ENCODE assay signal across 10 mouse cellular contexts in the genomic region with DNA sequence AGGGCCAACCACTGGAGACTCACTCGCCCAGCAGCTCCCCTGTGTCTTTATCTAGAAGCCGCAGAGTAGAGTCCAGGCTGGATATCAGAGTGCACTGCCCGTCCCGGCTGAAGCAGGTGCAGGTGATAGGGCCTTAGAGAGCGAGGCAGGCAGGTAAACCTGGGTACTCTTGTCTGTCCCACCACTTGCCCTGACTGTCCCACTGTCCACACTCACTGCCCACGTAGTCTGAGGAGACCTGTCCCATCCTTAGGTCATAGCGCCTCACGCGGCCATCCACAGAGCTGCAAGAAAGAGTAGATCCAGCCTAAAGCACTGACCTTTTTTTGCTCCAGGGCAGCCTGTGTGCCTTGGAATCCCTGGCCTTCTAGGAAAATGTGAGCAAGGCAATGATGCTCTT. TPM values are rescaled to one million over a fixed set of nuclear protein-coding genes. Genes with fewer than 3 reads are reported as not detected.
A peak's percentile ranks its signal among the peaks of the same experiment; 100 is the strongest.
DNase-seq lines count a peak whose midpoint lies in the region; ATAC-seq and TF ChIP-seq lines count a peak whose summit lies in the region.
"Had no signal": no experiment of that assay in that cellular context is flagged by ENCODE, and none has a peak within 500 bp of the region (broad histone marks: within the 10 kb centered on the region; RNA-seq: fewer than 3 reads in every experiment).

No protein-coding gene starts in this region.

- ATAC-seq in erythroblast, adult 5-6 weeks (replicated peaks; ENCODE audit: low FRiP score, poor library complexity, severe bottlenecking), result peak; percentile 55

- DNase-seq in gastrocnemius, adult 2 months, result peak; percentile 60
- no peak for DNase-seq in gastrocnemius, postnatal 36 days
- peak; percentile 48 for DNase-seq in right cerebral cortex, postnatal 4 days
- no peak for DNase-seq in right cerebral cortex, postnatal 36 days (ENCODE audit: low spot score in 2 of 2)
- peak; percentile 41 for DNase-seq in lung, adult 2 months
- no peak for DNase-seq in thymus, postnatal 25 days
- DNase-seq in layer of hippocampus, adult 9-11 months, result no peak

- H3K4me1 ChIP-seq in lung, adult 2 months (ENCODE audit: control insufficient read depth, insufficient read depth, low read length), result peaks cover 12% of the 10 kb centered on the region

- peak; percentile 51 for TF ChIP-seq CTCF in gastrocnemius, adult 2 months (IDR thresholded peaks at IDR 0.05)
- peak; percentile 58 for TF ChIP-seq CTCF in lung, adult 2 months (IDR thresholded peaks at IDR 0.05; ENCODE audit: insufficient read depth, low read length)

- WGBS in lung, adult 2 months, result 77% methylated on average over 9 of the region's 9 CpGs

- no peak overlapping the region for H3K4me3 ChIP-seq in gastrocnemius, adult 2 months
- H3K4me3 ChIP-seq in lung, adult 2 months (replicated peaks; ENCODE audit: extremely low read depth, low read depth, low read length), result no peak overlapping the region
- H3K4me3 ChIP-seq: neural tube, embryonic 13.5 days had no signal

- no peak overlapping the region for H3K27ac ChIP-seq in gastrocnemius, adult 2 months
- H3K27ac ChIP-seq: neural tube, embryonic 13.5 days had no signal

- TF ChIP-seq POLR2A in lung, adult 2 months (IDR thresholded peaks at IDR 0.05; ENCODE audit: borderline replicate concordance, extremely low read depth, low read depth, low read length), result no peak

- intact Hi-C loops in gastrocnemius, adult 2 months (cut with DNase I), result loop anchor here (2.0 to 10.0 kb wide), 3 partner anchors 95 to 329 kb away; a partner anchor contains a TSS
- intact Hi-C loops in gastrocnemius, postnatal 36 days (cut with DNase I), result loop anchor here (5.0 to 10.0 kb wide), 2 partner anchors 96 to 339 kb away; no protein-coding TSS in a partner anchor

RNA-seq across cellular contexts. Expression of a gene that starts 4.4 kb away (rescaled TPM):
- 10 to 100 TPM; 27.0 to 28.2 TPM for total RNA-seq in gastrocnemius, adult 2 months (2021)
- 10 to 100 TPM; 18.2 to 23.6 TPM for total RNA-seq in gastrocnemius, postnatal 36 days (2021)
- total RNA-seq in erythroblast, adult 5-6 weeks (2015; ENCODE audit: low replicate concordance), result 12.3 and 16.1 TPM in 2 replicates
- total RNA-seq in erythroblast, adult 5-6 weeks (2017; ENCODE audit: low replicate concordance), result 3.2 and 12.1 TPM in 2 replicates
- 45.9 and 49.9 TPM in 2 replicates for polyA plus RNA-seq in lung, adult 2 months (2012; rRNA removed)

RNA-seq across cellular contexts. Expression of a gene that starts 4.5 kb away (rescaled TPM):
- 10 to 100 TPM; 44.2 to 44.9 TPM for total RNA-seq in gastrocnemius, adult 2 months (2021)
- 10 to 100 TPM; 37.3 to 44.5 TPM for total RNA-seq in gastrocnemius, postnatal 36 days (2021)
- 26.1 and 31.3 TPM in 2 replicates for total RNA-seq in erythroblast, adult 5-6 weeks (2015; ENCODE audit: low replicate concordance)
- total RNA-seq in erythroblast, adult 5-6 weeks (2017; ENCODE audit: low replicate concordance), result 4.3 and 11.3 TPM in 2 replicates
- 97.1 and 120 TPM in 2 replicates for polyA plus RNA-seq in lung, adult 2 months (2012; rRNA removed)

RNA-seq across cellular contexts. Expression of a gene that starts 5.1 kb away (rescaled TPM):
- 10 to 100 TPM; 16.5 to 17.2 TPM for total RNA-seq in gastrocnemius, adult 2 months (2021)
- 10 to 100 TPM; 13.5 to 15.6 TPM for total RNA-seq in gastrocnemius, postnatal 36 days (2021)
- total RNA-seq in erythroblast, adult 5-6 weeks (2015; ENCODE audit: low replicate concordance), result 1.7 and 16.9 TPM in 2 replicates
- total RNA-seq in erythroblast, adult 5-6 weeks (2017; ENCODE audit: low replicate concordance), result 4.9 and 6.3 TPM in 2 replicates
- 21.2 and 33.1 TPM in 2 replicates for polyA plus RNA-seq in lung, adult 2 months (2012; rRNA removed)

RNA-seq across cellular contexts. Expression of a gene that starts 7.1 kb away (rescaled TPM):
- 10 to 100 TPM in 1 of 2 experiments, 1 to 10 TPM in 1; 8.1 to 10.3 TPM for total RNA-seq in gastrocnemius, adult 2 months (2021)
- 1 to 10 TPM; 9.0 TPM for total RNA-seq in gastrocnemius, postnatal 36 days (2021)
- total RNA-seq in erythroblast, adult 5-6 weeks (2015; ENCODE audit: low replicate concordance), result 27.5 and 32.8 TPM in 2 replicates
- total RNA-seq in erythroblast, adult 5-6 weeks (2017; ENCODE audit: low replicate concordance), result 17.8 and 18.6 TPM in 2 replicates
- 74.1 and 87.1 TPM in 2 replicates for polyA plus RNA-seq in lung, adult 2 months (2012; rRNA removed)

RNA-seq across cellular contexts. Expression of a gene that starts 8.2 kb away (rescaled TPM):
- total RNA-seq in gastrocnemius, adult 2 months (2021), result not detected
- not detected for total RNA-seq in gastrocnemius, postnatal 36 days (2021)
- total RNA-seq in erythroblast, adult 5-6 weeks (2015; ENCODE audit: low replicate concordance), result not detected in 2 replicates
- not detected in 2 replicates for total RNA-seq in erythroblast, adult 5-6 weeks (2017; ENCODE audit: low replicate concordance)
- polyA plus RNA-seq in lung, adult 2 months (2012; rRNA removed), result not detected in 2 replicates
- total RNA-seq: hematopoietic stem cell, adult 5-6 weeks had no signal

Comparison
In these comparisons a context has a peak if more than half of its experiments do, and no peak if none do; other contexts are left out.
1. DNase-seq: peak in gastrocnemius, adult 2 months (single experiment), right cerebral cortex, postnatal 4 days (single experiment) and lung, adult 2 months (single experiment); none in gastrocnemius, postnatal 36 days (0 of 2), right cerebral cortex, postnatal 36 days (0 of 2), thymus, postnatal 25 days (single experiment) and layer of hippocampus, adult 9-11 months (single experiment).